Mouse (Mus musculus): ENCODE measurements around the gene Dnah6. TPM values are rescaled to one million over a fixed set of nuclear protein-coding genes. Genes with fewer than 3 reads are reported as not detected.

The Dnah6 gene
- polyA plus RNA-seq, 1 experiment from 2014 or later: 0.32 TPM

GRCm38 (mm10) chr6:73120348-73120747 is 101.1 kb downstream of the Dnah6 start:
- Histone ChIP-seq H3K36me3 (no peaks in the 10 kb centered on the region), H3K9me3 (no peaks in the 10 kb centered on the region), H3K9ac (no peak overlapping the region), H3K4me2 (no peak overlapping the region), H3K4me1 (replicated peaks) (no peaks in the 10 kb centered on the region), H3K27ac (replicated peaks) (no peak overlapping the region), H3K4me3 (no peak overlapping the region), H3K27me3 (no peaks in the 10 kb centered on the region)
- WGBS: 84% methylated on average over 11 of the region's 11 CpGs
- ATAC-seq (ENCODE audit: low FRiP score, low read depth): no peak

- H3K4me3 ChIP-seq: no peak overlapping the region
- H3K27ac ChIP-seq (replicated peaks): no peak overlapping the region
- H3K36me3 ChIP-seq: no peaks in the 10 kb centered on the region
- H3K4me1 ChIP-seq (replicated peaks): no peaks in the 10 kb centered on the region
- no peaks in the 10 kb centered on the region for H3K9me3 ChIP-seq
- H3K27me3 ChIP-seq: no peaks in the 10 kb centered on the region
- no peak for ATAC-seq (ENCODE audit: low FRiP score, low read depth)
- no peak overlapping the region for H3K9ac ChIP-seq
- 77% methylated on average over 2 of the region's 2 CpGs for WGBS
- H3K4me2 ChIP-seq: no peak overlapping the region
These were observed 107.6 kb downstream of the Dnah6 start for GRCm38 (mm10) chr6:73113898-73114297.

DNA sequence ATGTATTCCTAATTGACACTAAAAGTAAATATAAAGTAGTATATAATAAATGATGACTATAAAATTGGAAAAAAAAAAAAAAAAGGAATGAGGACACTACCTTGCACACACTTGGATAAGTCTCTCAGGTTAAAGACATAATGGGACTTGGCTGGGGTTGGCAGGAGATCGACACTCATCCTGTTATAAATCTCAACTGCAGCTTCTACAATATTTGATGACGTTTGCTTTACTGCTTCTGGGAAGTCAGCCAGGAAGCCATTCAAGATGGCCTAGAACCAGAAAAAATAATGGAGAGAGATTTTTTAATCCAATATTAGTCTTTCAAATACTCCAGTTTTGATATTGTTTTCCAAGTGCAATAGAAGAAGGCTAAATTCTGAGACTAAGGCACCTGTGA is 108.1 kb downstream of the Dnah6 start:
- H3K4me1 ChIP-seq (replicated peaks): no peaks in the 10 kb centered on the region
- H3K36me3 ChIP-seq: no peaks in the 10 kb centered on the region
- no peak overlapping the region for H3K4me2 ChIP-seq
- H3K4me3 ChIP-seq: no peak overlapping the region
- H3K27ac ChIP-seq (replicated peaks): no peak overlapping the region
- no peak overlapping the region for H3K9ac ChIP-seq
- H3K27me3 ChIP-seq: no peaks in the 10 kb centered on the region
- WGBS: 60% methylated on average over 2 of the region's 2 CpGs
- no peak for ATAC-seq (ENCODE audit: low FRiP score, low read depth)
- H3K9me3 ChIP-seq: no peaks in the 10 kb centered on the region

GRCm38 (mm10) chr6:73093133-73093532 is 128.3 kb downstream of the Dnah6 start:
- no peaks in the 10 kb centered on the region for H3K27me3 ChIP-seq
- H3K4me3 ChIP-seq: no peak overlapping the region
- no peaks in the 10 kb centered on the region for H3K4me1 ChIP-seq (replicated peaks)
- H3K27ac ChIP-seq (replicated peaks): no peak overlapping the region
- H3K4me2 ChIP-seq: no peak overlapping the region
- 95% methylated on average over 4 of the region's 4 CpGs for WGBS
- H3K9ac ChIP-seq: no peak overlapping the region
- no peaks in the 10 kb centered on the region for H3K9me3 ChIP-seq
- no peak for ATAC-seq (ENCODE audit: low FRiP score, low read depth)
- H3K36me3 ChIP-seq: no peaks in the 10 kb centered on the region

GRCm38 (mm10) chr6:73090836-73091235 is 130.6 kb downstream of the Dnah6 start:
- ATAC-seq (ENCODE audit: low FRiP score, low read depth): no peak
- Histone ChIP-seq H3K4me1 (replicated peaks) (no peaks in the 10 kb centered on the region), H3K27me3 (no peaks in the 10 kb centered on the region), H3K4me2 (no peak overlapping the region), H3K36me3 (no peaks in the 10 kb centered on the region), H3K27ac (replicated peaks) (no peak overlapping the region), H3K9me3 (no peaks in the 10 kb centered on the region), H3K9ac (no peak overlapping the region), H3K4me3 (no peak overlapping the region)
- 85% methylated on average over 8 of the region's 8 CpGs for WGBS

- 94% methylated on average over 9 of the region's 9 CpGs for WGBS
- Histone ChIP-seq H3K9ac (no peak overlapping the region), H3K27me3 (no peaks in the 10 kb centered on the region), H3K36me3 (no peaks in the 10 kb centered on the region), H3K4me1 (replicated peaks) (no peaks in the 10 kb centered on the region), H3K27ac (replicated peaks) (no peak overlapping the region), H3K9me3 (no peaks in the 10 kb centered on the region), H3K4me2 (no peak overlapping the region), H3K4me3 (no peak overlapping the region)
- no peak for ATAC-seq (ENCODE audit: low FRiP score, low read depth)
These were observed 138.9 kb downstream of the Dnah6 start for GRCm38 (mm10) chr6:73082571-73082970.

GRCm38 (mm10) chr6:73072093-73072786 is 149.2 kb downstream of the Dnah6 start:
- Histone ChIP-seq H3K27me3 (no peaks in the 10 kb centered on the region), H3K9me3 (no peaks in the 10 kb centered on the region), H3K36me3 (no peaks in the 10 kb centered on the region), H3K4me2 (no peak overlapping the region), H3K4me3 (no peak overlapping the region), H3K9ac (no peak overlapping the region), H3K4me1 (replicated peaks) (no peaks in the 10 kb centered on the region), H3K27ac (replicated peaks) (no peak overlapping the region)
- ATAC-seq (ENCODE audit: low FRiP score, low read depth): no peak
- 80% methylated on average over 3 of the region's 3 CpGs for WGBS

DNA sequence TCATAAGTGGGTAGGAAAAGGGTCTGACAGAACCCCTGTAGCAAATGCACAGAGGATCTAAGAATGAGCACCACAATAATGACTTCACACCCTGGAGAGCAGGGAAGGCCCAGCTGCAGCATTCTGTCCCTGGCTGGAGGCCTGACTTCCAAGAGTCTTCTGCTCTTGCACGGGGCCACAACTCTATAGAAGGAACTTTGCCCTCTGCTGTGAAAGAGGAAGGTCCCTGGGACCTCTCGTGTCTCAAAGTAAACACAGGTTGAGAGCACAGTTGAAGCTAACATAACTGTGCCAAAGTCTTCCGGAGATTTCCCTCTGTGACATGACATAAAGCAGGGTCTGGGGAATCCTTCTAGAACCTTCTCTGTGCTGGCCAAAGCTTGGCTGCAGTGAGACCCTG is 150.2 kb downstream of the Dnah6 start:
- Histone ChIP-seq H3K9ac (no peak overlapping the region), H3K9me3 (no peaks in the 10 kb centered on the region), H3K27me3 (no peaks in the 10 kb centered on the region), H3K27ac (replicated peaks) (no peak overlapping the region), H3K4me3 (no peak overlapping the region), H3K4me2 (no peak overlapping the region), H3K36me3 (no peaks in the 10 kb centered on the region), H3K4me1 (replicated peaks) (no peaks in the 10 kb centered on the region)
- no peak for ATAC-seq (ENCODE audit: low FRiP score, low read depth)
- 77% methylated on average over 3 of the region's 3 CpGs for WGBS

DNA sequence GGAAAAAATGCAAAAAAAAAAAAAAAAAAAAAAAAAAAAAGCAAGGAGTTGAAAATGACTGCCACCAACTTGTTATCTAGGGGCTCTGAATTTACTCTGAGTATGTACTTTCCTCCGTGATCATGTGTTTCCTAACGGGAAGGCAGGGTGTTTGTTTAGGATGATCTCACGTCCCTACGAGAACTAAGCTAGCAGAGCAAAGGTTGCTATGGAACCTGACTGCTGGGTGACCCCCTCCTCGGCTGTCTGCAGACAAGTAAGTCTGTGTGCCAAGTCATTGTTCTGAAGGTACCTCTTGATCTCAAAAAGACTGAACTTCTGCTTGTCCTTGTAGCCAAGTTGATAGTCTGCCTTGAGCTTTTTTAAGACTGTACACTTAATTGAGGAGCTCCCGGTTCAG is 150.8 kb downstream of the Dnah6 start:
- H3K9ac ChIP-seq: no peak overlapping the region
- H3K27ac ChIP-seq (replicated peaks): no peak overlapping the region
- H3K9me3 ChIP-seq: no peaks in the 10 kb centered on the region
- H3K4me1 ChIP-seq (replicated peaks): no peaks in the 10 kb centered on the region
- no peak for ATAC-seq (ENCODE audit: low FRiP score, low read depth)
- no peak overlapping the region for H3K4me2 ChIP-seq
- H3K36me3 ChIP-seq: no peaks in the 10 kb centered on the region
- H3K27me3 ChIP-seq: no peaks in the 10 kb centered on the region
- WGBS: 82% methylated on average over 6 of the region's 6 CpGs
- H3K4me3 ChIP-seq: no peak overlapping the region

- no peak overlapping the region for H3K9ac ChIP-seq
- WGBS: 93% methylated on average over 3 of the region's 3 CpGs
These were observed 156.9 kb downstream of the Dnah6 start for GRCm38 (mm10) chr6:73064551-73064950.

GRCm38 (mm10) chr6:73059596-73060121 is 161.8 kb downstream of the Dnah6 start:
- no peak overlapping the region for H3K4me3 ChIP-seq
- WGBS: 89% methylated on average over 7 of the region's 7 CpGs
- H3K27ac ChIP-seq (replicated peaks): no peak overlapping the region
- no peak overlapping the region for H3K4me2 ChIP-seq
- ATAC-seq (ENCODE audit: low FRiP score, low read depth): no peak
- no peaks in the 10 kb centered on the region for H3K36me3 ChIP-seq
- no peaks in the 10 kb centered on the region for H3K9me3 ChIP-seq
- no peaks in the 10 kb centered on the region for H3K4me1 ChIP-seq (replicated peaks)
- no peaks in the 10 kb centered on the region for H3K27me3 ChIP-seq
- H3K9ac ChIP-seq: no peak overlapping the region

More at GRCm38 (mm10) chr6:73064551-73064950, 156.9 kb downstream of the Dnah6 start:
- Histone ChIP-seq H3K9me3 (no peaks in the 10 kb centered on the region), H3K4me1 (replicated peaks) (no peaks in the 10 kb centered on the region), H3K4me3 (no peak overlapping the region), H3K4me2 (no peak overlapping the region), H3K36me3 (no peaks in the 10 kb centered on the region), H3K27ac (replicated peaks) (no peak overlapping the region), H3K27me3 (no peaks in the 10 kb centered on the region)
- ATAC-seq (ENCODE audit: low FRiP score, low read depth): no peak

- H3K9me3 ChIP-seq: no peaks in the 10 kb centered on the region
- WGBS: 85% methylated on average over 4 of the region's 4 CpGs
- H3K9ac ChIP-seq: no peak overlapping the region
- H3K4me3 ChIP-seq: no peak overlapping the region
- H3K27me3 ChIP-seq: no peaks in the 10 kb centered on the region
- ATAC-seq (ENCODE audit: low FRiP score, low read depth): no peak
- no peak overlapping the region for H3K27ac ChIP-seq (replicated peaks)
- no peak overlapping the region for H3K4me2 ChIP-seq
- H3K36me3 ChIP-seq: no peaks in the 10 kb centered on the region
- H3K4me1 ChIP-seq (replicated peaks): no peaks in the 10 kb centered on the region
These were observed 162.3 kb downstream of the Dnah6 start for GRCm38 (mm10) chr6:73059162-73059561.

DNA sequence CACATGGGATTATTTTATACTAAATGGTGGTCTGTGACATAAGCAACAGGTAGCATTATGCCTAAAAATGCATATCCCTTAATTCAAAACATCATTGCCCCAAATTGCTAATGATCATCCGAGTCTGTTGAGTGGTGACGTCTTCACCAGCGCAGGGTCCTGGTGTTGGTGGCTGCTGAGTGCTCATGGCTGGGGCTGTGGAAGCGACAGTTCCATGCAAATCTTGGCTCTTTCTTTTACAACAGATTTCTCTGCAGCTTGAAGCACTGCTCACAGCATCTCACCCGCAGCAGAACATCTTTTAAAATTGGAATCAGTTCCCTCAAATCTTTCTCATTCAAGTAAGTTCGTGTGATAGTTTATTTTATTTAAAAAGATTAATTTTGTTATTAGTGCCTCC is 166.1 kb downstream of the Dnah6 start:
- H3K4me1 ChIP-seq (replicated peaks): no peaks in the 10 kb centered on the region
- no peak for ATAC-seq (ENCODE audit: low FRiP score, low read depth)
- H3K27ac ChIP-seq (replicated peaks): no peak overlapping the region
- no peak overlapping the region for H3K4me2 ChIP-seq
- H3K4me3 ChIP-seq: no peak overlapping the region
- no peaks in the 10 kb centered on the region for H3K9me3 ChIP-seq
- no peak overlapping the region for H3K9ac ChIP-seq
- H3K27me3 ChIP-seq: no peaks in the 10 kb centered on the region
- WGBS: 94% methylated on average over 6 of the region's 6 CpGs
- H3K36me3 ChIP-seq: no peaks in the 10 kb centered on the region
